Mouse (Mus musculus) embryonic stem cell, embryonic (primary cell): ENCODE measurements around the gene Trat1.

ENCODE experiments used
- CTCF ChIA-PET, 4 experiments: fragments of 300-600 bp in 2 of 4; fragments of 350-600 bp in 2 of 4; sonication (Branson Sonifier 250); formaldehyde crosslinking; loops; one replicate each; lab custom pipeline; 2022; ENCODE audit warnings: inconsistent platforms in 2 of 4; lab: Charles Lee
- POLR2A ChIA-PET, 4 experiments: fragments of 300-600 bp in 2 of 4; fragments of 350-600 bp in 2 of 4; sonication (Branson Sonifier 250); formaldehyde crosslinking; loops; one replicate each; lab custom pipeline; 2022; ENCODE audit warnings: antibody characterized with exemption in 4 of 4, inconsistent platforms in 1 of 4; lab: Charles Lee

Trat1 gene

DNA sequence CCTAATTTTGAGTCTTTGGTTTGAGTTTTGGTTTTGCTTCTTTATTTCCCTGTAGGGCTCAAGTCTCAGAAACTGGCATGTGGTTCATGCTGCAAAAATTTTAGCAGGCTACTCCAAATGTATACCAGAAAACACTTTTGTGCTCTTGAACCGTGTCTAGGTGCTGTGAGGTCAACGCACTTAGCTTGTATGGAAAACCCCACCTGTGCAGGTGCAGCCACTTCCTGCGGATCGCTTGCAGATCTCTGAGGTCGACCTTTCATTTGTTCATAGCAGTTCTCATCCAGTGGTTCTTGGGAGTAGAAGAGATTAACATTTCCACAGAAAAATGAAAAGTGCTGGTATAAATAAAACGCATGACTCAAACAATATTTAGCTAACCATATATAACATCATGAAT, 31.8 kb downstream of the Trat1 start:
- POLR2A ChIA-PET, result no interaction called here
- CTCF ChIA-PET, result no interaction called here

DNA sequence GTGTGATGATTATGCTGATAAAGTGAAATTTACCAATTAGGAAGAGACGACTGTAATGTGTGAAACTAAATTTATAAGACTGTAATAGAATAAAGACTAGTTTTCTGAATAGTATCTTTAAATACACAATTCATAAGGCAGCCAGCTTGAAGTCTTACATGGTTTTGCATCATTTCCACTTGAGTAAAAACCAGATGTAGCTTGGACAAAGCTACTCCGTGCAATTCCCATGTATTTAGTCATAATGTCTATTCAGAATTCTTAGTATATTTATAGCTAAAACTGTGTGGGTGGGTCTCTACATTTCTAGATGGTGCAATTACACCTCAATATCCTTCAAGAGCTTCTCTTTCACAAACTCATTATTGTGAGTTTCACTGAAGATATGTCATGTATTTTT, 33.4 kb downstream of the Trat1 start:
- ChIA-PET CTCF (interaction anchor here in 1 of 4 experiments (0.6 kb wide), 1 partner anchor 64 kb away, joined by 4 read pairs; no protein-coding TSS in a partner anchor), POLR2A (interaction anchor here in 1 of 4 experiments (0.7 kb wide), 1 partner anchor 269 kb away, joined by 3 read pairs; no protein-coding TSS in a partner anchor)

DNA sequence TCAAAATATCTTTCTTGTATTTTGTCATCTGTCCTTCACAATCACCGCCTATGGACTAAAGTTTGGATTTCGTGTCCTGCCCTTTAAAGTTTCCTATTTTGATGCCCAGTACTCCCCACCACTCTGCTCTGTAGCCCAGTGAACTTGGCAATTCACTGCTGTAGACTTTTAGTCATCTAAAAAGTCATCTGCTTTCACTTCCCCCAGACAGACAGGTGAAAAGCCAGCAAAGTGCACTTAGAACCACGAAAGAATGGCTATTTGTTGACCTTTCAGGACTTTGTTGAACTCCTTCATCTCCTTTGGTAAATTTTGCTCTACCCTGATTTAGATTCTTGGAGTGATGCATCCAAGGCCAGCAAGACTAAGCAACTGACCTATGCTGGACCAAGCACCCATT, 34.9 kb downstream of the Trat1 start:
- ChIA-PET CTCF (no interaction called here), POLR2A (no interaction called here)

DNA sequence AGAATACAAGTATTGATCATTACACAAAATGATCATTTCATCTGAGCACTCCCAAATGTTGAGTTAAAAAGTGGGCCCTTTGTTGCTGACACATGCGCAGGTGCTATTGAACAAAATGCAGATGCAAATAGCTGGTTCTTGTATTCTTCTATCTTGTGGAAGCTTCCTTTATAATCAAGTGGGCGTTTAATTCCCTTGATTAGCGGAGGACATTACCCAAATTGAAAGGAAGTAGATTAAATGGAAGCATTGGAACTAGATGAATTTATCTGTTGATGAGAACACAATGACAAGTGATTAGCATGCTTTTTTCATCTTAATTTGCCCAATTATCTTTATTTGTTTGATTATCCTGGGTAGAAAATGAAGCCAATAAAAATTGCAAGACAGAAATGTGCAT, 51.6 kb downstream of the Trat1 start:
- POLR2A ChIA-PET, result no interaction called here
- CTCF ChIA-PET, result no interaction called here

DNA sequence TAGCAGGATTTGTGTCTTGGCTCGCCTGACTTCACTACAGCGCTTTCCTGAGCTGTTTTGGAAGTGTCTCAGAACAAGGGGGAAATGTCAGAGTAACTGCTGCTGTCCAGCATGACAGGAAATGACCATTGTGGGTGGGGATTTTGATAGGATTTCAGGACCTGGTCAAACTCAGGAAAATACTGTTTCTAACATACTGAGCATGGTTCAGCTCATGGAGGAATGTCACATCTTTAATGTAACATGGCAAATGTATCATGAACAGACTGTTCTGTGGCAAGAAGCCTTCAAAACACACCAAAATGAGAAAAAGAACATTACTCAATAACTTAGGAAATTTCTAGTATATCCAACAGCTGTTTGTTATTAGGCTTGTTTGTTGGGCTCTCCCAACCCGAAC, 52.1 kb downstream of the Trat1 start:
- CTCF ChIA-PET, result no interaction called here
- POLR2A ChIA-PET, result no interaction called here

DNA sequence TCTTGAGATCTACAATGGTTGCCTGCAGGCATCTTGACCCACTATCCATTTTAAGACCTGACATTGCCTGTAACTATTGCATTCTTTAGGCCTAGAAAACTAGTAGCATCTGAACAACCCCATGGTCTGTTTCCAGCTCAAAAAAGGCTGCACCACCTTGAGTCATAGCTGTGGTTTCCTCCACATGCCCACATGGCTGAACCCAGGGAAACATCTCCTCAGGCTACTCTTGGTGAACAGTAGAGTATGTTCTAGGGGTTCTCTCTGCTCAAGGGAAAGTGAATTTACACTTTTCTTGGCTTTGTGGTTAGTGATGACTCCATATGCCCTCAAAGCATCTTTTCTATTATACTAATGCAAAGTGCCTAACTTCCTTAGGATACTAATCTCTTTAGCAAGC, 55.5 kb downstream of the Trat1 start:
- CTCF ChIA-PET, result no interaction called here
- POLR2A ChIA-PET, result interaction anchor here in 1 of 4 experiments (1.2 kb wide), 1 partner anchor 338 kb away, joined by 4 read pairs; no protein-coding TSS in a partner anchor

DNA sequence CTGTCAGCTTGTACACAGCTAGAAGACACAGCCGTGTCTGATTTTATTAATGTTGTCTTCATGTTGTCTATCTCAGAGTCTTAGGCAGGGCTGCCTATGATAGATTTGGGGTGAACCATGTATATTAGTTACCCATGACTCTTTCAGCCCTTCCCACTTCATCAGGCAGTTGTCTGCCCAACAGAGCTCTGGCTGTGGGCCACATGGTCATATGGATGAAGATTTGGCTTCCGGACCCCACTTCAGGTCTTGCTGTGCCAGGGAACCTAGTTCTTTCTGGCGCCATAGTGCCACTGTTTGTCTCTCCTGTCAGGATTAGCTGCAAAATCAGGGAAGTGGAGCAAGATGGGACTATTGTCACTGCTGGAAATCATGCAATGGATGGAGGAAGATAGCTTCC, 69.9 kb downstream of the Trat1 start:
- POLR2A ChIA-PET, result no interaction called here
- CTCF ChIA-PET, result interaction anchor here in 1 of 4 experiments (0.6 kb wide), 1 partner anchor 380 kb away, joined by 4 read pairs; no protein-coding TSS in a partner anchor
